Mouse (Mus musculus): Measurements from ENCODE around the gene Kcnq5.

GRCm38 (mm10) chr1:21714816-21715215, 246.9 kb downstream of the Kcnq5 start:
- no peak for TF ChIP-seq CTCF (IDR thresholded peaks at IDR 0.05; ENCODE audit: low read depth)
- TF ChIP-seq EP300 (optimal IDR thresholded peaks at IDR 0.05): no peak

All from stomach, postnatal 0 days (tissue).